Mouse (Mus musculus) midbrain, embryonic 13.5 days (tissue): ENCODE data around the gene Dll4. TPM values are rescaled to one million over a fixed set of nuclear protein-coding genes. Genes with fewer than 3 reads are reported as not detected.

Experiments used
- ATAC-seq: fragments of 200-750 bp; cut with Nextera tagmentation; 2 replicates; pipeline ENCODE4 v1.8.0; 2017; ENCODE audit warnings: mild to moderate bottlenecking, moderate TSS enrichment, moderate library complexity
- H3K27ac ChIP-seq: fragments of 300-500 bp; sonication (generic); 2 replicates; pipeline ENCODE4 v1.5.1; 2015; ENCODE audit warnings: inconsistent platforms, mild to moderate bottlenecking, moderate library complexity
- H3K27me3 ChIP-seq: fragments of 300-500 bp; sonication (generic); 2 replicates; pipeline ENCODE4 v1.6.1; 2015; ENCODE audit warnings: mild to moderate bottlenecking, inconsistent platforms
- H3K36me3 ChIP-seq: fragments of 300-500 bp; sonication (generic); 2 replicates; pipeline ENCODE4 v1.6.1; 2015; ENCODE audit warnings: mild to moderate bottlenecking, inconsistent platforms
- H3K4me1 ChIP-seq: fragments of 300-500 bp; sonication (generic); replicated peaks from 2 replicates; pipeline ENCODE4 v1.6.1; 2015; ENCODE audit warnings: inconsistent platforms
- H3K4me2 ChIP-seq: fragments of 300-500 bp; sonication (generic); replicated peaks from 2 replicates; pipeline ENCODE4 v1.6.1; 2015; ENCODE audit warnings: moderate library complexity, mild to moderate bottlenecking, inconsistent platforms
- H3K4me3 ChIP-seq: fragments of 300-500 bp; sonication (generic); replicated peaks from 2 replicates; pipeline ENCODE4 v1.5.1; 2015; ENCODE audit warnings: mild to moderate bottlenecking, inconsistent platforms
- H3K9ac ChIP-seq: fragments of 300-500 bp; sonication (generic); replicated peaks from 2 replicates; pipeline ENCODE4 v1.6.1; 2015; ENCODE audit warnings: mild to moderate bottlenecking, inconsistent platforms
- H3K9me3 ChIP-seq: fragments of 300-500 bp; sonication (generic); 2 replicates; pipeline ENCODE4 v1.6.1; 2016; ENCODE audit warnings: mild to moderate bottlenecking, inconsistent platforms
- WGBS: fragments of 180-500 bp; shearing (Covaris S2); methylation state at CpG from one replicate; pipeline ENCODE4 v1.1.7; 2015; 5-methylcytosine and 5-hydroxymethylcytosine counted together
- polyA plus RNA-seq: library from polyadenylated mRNA; unstranded; fragments of >200 nt; fragmentation: Nextera tagmentation; extraction: Ambion mirVana; gene quantifications from 2 replicates; pipeline ENCODE4 v1.2.1, GENCODE M21; 2015

The Dll4 gene
- polyA plus RNA-seq, 1 experiment from 2014 or later: 5.9 TPM

- H3K4me2 ChIP-seq: no peak overlapping the region
- no peak for ATAC-seq
- no peak overlapping the region for H3K27ac ChIP-seq
- H3K9me3 ChIP-seq: no peaks in the 10 kb centered on the region
- no peak overlapping the region for H3K9ac ChIP-seq
- H3K27me3 ChIP-seq: no peaks in the 10 kb centered on the region
- H3K4me3 ChIP-seq: no peak overlapping the region
- peaks cover 27% of the 10 kb centered on the region for H3K4me1 ChIP-seq
- H3K36me3 ChIP-seq: peaks cover 74% of the 10 kb centered on the region
- 94% methylated on average over 12 of the region's 12 CpGs for WGBS
Measured at GRCm38 (mm10) chr2:119296756-119297155, 28.8 kb upstream of the Dll4 start.

- no peak overlapping the region for H3K9ac ChIP-seq
- H3K27ac ChIP-seq: no peak overlapping the region
- WGBS: 95% methylated on average over 19 of the region's 19 CpGs
- ATAC-seq: no peak
- H3K4me3 ChIP-seq: no peak overlapping the region
- H3K9me3 ChIP-seq: no peaks in the 10 kb centered on the region
- no peaks in the 10 kb centered on the region for H3K27me3 ChIP-seq
- peaks cover 70% of the 10 kb centered on the region for H3K36me3 ChIP-seq
- H3K4me2 ChIP-seq: no peak overlapping the region
- H3K4me1 ChIP-seq: peaks cover 27% of the 10 kb centered on the region
Measured at GRCm38 (mm10) chr2:119297506-119297905, 28.1 kb upstream of the Dll4 start.

- H3K27ac ChIP-seq: no peak overlapping the region
- no peak overlapping the region for H3K9ac ChIP-seq
- H3K9me3 ChIP-seq: no peaks in the 10 kb centered on the region
- H3K27me3 ChIP-seq: no peaks in the 10 kb centered on the region
- 47% methylated on average over 5 of the region's 5 CpGs for WGBS
- no peak for ATAC-seq
- peaks cover 62% of the 10 kb centered on the region for H3K36me3 ChIP-seq
- H3K4me1 ChIP-seq: peaks cover 27% of the 10 kb centered on the region
- no peak overlapping the region for H3K4me2 ChIP-seq
- no peak overlapping the region for H3K4me3 ChIP-seq
Measured at GRCm38 (mm10) chr2:119298330-119298729, 27.3 kb upstream of the Dll4 start.

- ATAC-seq: no peak
- Histone ChIP-seq H3K9me3 (no peaks in the 10 kb centered on the region), H3K4me3 (no peak overlapping the region), H3K36me3 (peaks cover 57% of the 10 kb centered on the region), H3K27ac (0 out of 2 replicates have a peak overlapping the region, but pooled peaks have one; percentile 30), H3K9ac (peak overlapping the region; percentile 33; the same call in 1 of the 2 replicates), H3K4me1 (peaks cover 27% of the 10 kb centered on the region), H3K27me3 (no peaks in the 10 kb centered on the region), H3K4me2 (no peak overlapping the region)
- WGBS: 84% methylated on average over 2 of the region's 2 CpGs
Measured at GRCm38 (mm10) chr2:119298839-119299238, 26.7 kb upstream of the Dll4 start.

GRCm38 (mm10) chr2:119299981-119300818, 25.4 kb upstream of the Dll4 start:
- Histone ChIP-seq H3K9me3 (no peaks in the 10 kb centered on the region), H3K27me3 (no peaks in the 10 kb centered on the region), H3K4me1 (peaks cover 32% of the 10 kb centered on the region), H3K36me3 (peaks cover 44% of the 10 kb centered on the region), H3K27ac (peak overlapping the region; percentile 8; the same call in 1 of the 2 replicates), H3K9ac (no peak overlapping the region; the same call in 1 of the 2 replicates), H3K4me3 (no peak overlapping the region), H3K4me2 (peak overlapping the region; percentile 28)
- ATAC-seq: peak; percentile 73
- 4% methylated on average over 12 of the region's 15 CpGs for WGBS

- Histone ChIP-seq H3K36me3 (peaks cover 39% of the 10 kb centered on the region), H3K4me1 (peaks cover 32% of the 10 kb centered on the region), H3K9ac (no peak overlapping the region), H3K27ac (no peak overlapping the region; the same call in 1 of the 2 replicates), H3K9me3 (no peaks in the 10 kb centered on the region), H3K4me2 (peak overlapping the region; percentile 28; the same call in 1 of the 2 replicates), H3K27me3 (no peaks in the 10 kb centered on the region), H3K4me3 (no peak overlapping the region)
- peak; percentile 21 for ATAC-seq
- WGBS: 35% methylated on average over 7 of the region's 7 CpGs
Measured at GRCm38 (mm10) chr2:119300819-119301493, 24.6 kb upstream of the Dll4 start.

- Histone ChIP-seq H3K4me1 (peaks cover 32% of the 10 kb centered on the region), H3K9me3 (no peaks in the 10 kb centered on the region), H3K36me3 (peaks cover 22% of the 10 kb centered on the region), H3K9ac (no peak overlapping the region), H3K27ac (no peak overlapping the region), H3K4me2 (no peak overlapping the region), H3K27me3 (no peaks in the 10 kb centered on the region), H3K4me3 (no peak overlapping the region)
- 80% methylated on average over 6 of the region's 6 CpGs for WGBS
- ATAC-seq: no peak
Measured at GRCm38 (mm10) chr2:119302876-119303275, 22.7 kb upstream of the Dll4 start.

GRCm38 (mm10) chr2:119304391-119304790, 21.2 kb upstream of the Dll4 start:
- H3K4me2 ChIP-seq: no peak overlapping the region
- no peak for ATAC-seq
- peaks cover 7% of the 10 kb centered on the region for H3K36me3 ChIP-seq
- H3K4me3 ChIP-seq: no peak overlapping the region
- H3K27me3 ChIP-seq: no peaks in the 10 kb centered on the region
- no peaks in the 10 kb centered on the region for H3K9me3 ChIP-seq
- no peak overlapping the region for H3K27ac ChIP-seq
- peaks cover 32% of the 10 kb centered on the region for H3K4me1 ChIP-seq
- 60% methylated on average over 3 of the region's 3 CpGs for WGBS
- no peak overlapping the region for H3K9ac ChIP-seq

GRCm38 (mm10) chr2:119304798-119305208, 20.8 kb upstream of the Dll4 start:
- Histone ChIP-seq H3K4me2 (no peak overlapping the region), H3K4me1 (peaks cover 29% of the 10 kb centered on the region), H3K36me3 (peaks cover 6% of the 10 kb centered on the region; the same call in 1 of the 2 replicates), H3K27ac (0 out of 2 replicates have a peak overlapping the region, but pooled peaks have one; percentile 35), H3K9me3 (no peaks in the 10 kb centered on the region), H3K9ac (no peak overlapping the region), H3K4me3 (no peak overlapping the region), H3K27me3 (no peaks in the 10 kb centered on the region)
- ATAC-seq: peak; percentile 61
- WGBS: 27% methylated on average over 3 of the region's 3 CpGs

GRCm38 (mm10) chr2:119311544-119311943, 14.0 kb upstream of the Dll4 start:
- Histone ChIP-seq H3K4me1 (peaks cover 18% of the 10 kb centered on the region), H3K4me2 (no peak overlapping the region), H3K9ac (no peak overlapping the region), H3K4me3 (no peak overlapping the region), H3K9me3 (0 out of 2 replicates have a peak, but pooled peaks cover 3% of the 10 kb centered on the region), H3K27ac (no peak overlapping the region), H3K36me3 (no peaks in the 10 kb centered on the region), H3K27me3 (peaks cover 59% of the 10 kb centered on the region)
- no peak for ATAC-seq
- 59% methylated on average over 12 of the region's 12 CpGs for WGBS

- 38% methylated on average over 2 of the region's 2 CpGs for WGBS
- peaks cover 69% of the 10 kb centered on the region for H3K27me3 ChIP-seq
Measured at GRCm38 (mm10) chr2:119312380-119312958, 13.1 kb upstream of the Dll4 start.

More at GRCm38 (mm10) chr2:119312380-119312958, 13.1 kb upstream of the Dll4 start:
- H3K4me3 ChIP-seq: no peak overlapping the region
- 0 out of 2 replicates have a peak, but pooled peaks have one; percentile 12 for ATAC-seq
- H3K4me1 ChIP-seq: peaks cover 18% of the 10 kb centered on the region
- H3K27ac ChIP-seq: no peak overlapping the region
- H3K36me3 ChIP-seq: no peaks in the 10 kb centered on the region
- no peak overlapping the region for H3K4me2 ChIP-seq
- 0 out of 2 replicates have a peak, but pooled peaks cover 3% of the 10 kb centered on the region for H3K9me3 ChIP-seq
- H3K9ac ChIP-seq: no peak overlapping the region
